Mouse (Mus musculus) frontal cortex, postnatal 14 days (tissue): Measurements from ENCODE around the gene Sowahd.
A peak's percentile ranks its signal among the peaks of the same experiment; 100 is the strongest.
"Not testable (repeated sequence)": the region's sequence is repeated elsewhere in the genome, so short reads cannot be mapped to it uniquely, and the experiment has no call there.

Experiments used
- DNase-seq, 2 experiments: peaks; one replicate each; pipeline ENCODE4 v3.0.0; 2022; ENCODE audit warnings: low spot score in 2 of 2

The Sowahd gene

DNA sequence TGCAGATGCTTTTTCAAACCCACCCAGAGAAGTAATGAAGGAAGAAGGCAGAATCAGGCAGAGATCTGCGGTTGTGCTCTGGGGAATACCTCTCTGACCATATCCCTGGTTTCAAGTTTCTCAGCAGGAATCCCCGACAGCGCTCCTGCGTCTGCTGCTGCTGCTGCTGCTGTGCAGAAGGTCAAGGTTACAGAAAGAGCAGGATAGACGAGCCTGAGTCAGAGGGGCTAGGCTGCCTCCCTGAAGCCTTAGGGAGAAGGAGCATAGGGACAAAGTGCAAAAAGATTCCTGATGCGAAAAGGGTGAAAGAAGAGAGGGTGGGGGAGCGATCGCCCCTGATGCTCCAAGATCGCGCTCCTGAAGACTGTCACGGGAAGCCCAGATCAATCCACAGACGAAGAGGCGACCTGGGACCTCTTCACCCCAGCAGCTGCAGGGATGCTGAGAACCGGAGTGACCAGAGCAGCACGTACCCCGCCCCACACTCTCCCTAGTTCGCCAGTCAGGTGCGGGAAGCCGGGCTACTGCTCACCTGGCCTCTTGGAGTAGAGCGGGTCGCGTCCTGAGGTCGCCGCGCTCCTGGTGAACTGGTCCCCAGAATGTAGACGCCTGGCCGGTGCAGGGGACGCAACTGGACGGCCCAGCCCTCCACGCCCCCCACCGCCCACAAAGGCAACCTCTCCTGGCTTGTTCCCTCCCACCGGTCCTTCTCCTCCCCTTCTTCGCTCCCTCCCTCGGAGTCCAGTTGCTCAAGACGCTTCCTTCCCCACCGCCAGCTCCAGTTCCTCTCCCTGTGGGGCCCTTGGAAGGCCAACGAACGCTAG is at the start of gene Sowahd:
Gene Sowahd (plus strand): TSS at position 780 of the 824 bp plus-strand sequence.
- no peak for DNase-seq

DNA sequence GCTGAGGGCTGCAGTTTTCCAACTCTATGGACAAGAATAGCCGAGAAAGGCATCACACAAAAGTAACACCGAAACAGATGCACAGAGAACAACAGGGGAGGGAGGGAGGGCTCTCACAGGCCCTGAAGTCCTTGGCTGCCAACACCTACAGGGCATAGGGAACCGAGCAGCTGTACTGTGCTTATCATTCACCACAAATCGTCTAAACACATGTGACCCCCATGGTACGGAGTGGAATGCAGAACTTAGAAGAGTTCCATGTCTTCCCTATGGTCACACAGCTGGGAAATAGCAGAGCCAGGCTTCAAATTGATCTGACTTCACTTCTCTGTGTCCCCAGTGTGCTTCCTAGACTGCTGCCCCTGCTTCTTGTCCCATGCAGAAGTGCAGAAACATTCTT is 34.8 kb upstream of the Sowahd start:
- no peak for DNase-seq

DNA sequence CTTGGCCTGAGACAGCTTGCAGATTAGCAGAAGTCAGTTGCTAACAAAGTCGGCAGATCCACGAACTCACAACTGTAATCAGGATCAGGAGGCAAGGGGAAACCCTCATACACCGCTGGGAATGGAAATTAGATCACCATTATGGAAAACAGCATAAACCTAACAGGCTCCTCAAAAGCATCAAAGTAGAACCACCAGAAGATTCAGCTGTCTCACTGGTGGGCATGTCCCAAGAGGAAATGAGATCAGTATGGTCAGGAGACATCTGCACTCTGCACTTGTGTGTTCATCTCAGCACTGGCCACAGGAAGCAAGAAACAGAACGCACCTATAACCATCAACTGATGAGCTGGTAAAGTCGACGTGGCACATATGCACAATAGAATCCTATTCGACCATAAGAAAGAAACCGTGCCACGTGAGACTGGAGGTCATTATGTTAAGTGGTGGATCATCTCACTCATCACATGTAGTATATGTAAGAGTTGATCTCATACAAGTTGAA is 30.4 kb upstream of the Sowahd start:
- DNase-seq, result no peak

DNA sequence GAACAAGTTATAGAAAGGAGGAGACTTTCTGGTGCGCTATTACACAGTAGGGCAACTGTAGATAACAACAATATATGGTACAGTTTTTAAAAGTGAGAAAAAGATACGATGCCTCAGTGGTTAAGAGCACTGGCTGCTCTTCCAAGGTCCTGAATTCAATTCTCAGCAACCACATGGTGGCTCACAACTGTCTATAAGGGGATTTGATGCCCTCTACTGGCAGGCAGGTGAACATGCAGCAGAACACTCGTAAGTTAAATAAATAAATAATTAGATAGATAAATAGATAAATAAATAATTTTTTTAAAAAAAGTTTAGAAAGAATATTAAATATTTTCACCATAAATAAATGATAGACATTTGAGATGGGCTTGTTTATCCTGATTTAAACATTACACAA is 29.6 kb upstream of the Sowahd start:
- no peak for DNase-seq

DNA sequence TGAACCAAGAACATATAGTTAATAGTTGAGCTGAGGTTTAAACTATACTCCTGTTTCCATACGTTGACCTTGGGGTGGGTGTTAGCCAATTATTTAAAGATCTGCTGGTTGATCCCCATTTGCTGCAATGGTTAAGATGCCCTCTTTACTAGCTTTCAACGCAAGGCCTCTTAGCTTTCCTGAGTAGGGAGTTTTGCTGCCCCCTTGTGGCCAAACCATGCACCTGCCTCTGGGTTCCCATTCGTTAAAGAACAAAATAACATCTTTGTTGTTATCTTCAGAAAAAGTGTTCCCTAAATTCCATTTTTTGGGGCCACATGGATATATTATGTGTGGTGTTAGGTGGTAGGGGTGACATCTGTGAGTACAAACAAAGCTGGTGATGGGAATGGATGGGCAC is 26.0 kb upstream of the Sowahd start:
- peak in 1 of 2 experiments; percentile 62 for DNase-seq

DNA sequence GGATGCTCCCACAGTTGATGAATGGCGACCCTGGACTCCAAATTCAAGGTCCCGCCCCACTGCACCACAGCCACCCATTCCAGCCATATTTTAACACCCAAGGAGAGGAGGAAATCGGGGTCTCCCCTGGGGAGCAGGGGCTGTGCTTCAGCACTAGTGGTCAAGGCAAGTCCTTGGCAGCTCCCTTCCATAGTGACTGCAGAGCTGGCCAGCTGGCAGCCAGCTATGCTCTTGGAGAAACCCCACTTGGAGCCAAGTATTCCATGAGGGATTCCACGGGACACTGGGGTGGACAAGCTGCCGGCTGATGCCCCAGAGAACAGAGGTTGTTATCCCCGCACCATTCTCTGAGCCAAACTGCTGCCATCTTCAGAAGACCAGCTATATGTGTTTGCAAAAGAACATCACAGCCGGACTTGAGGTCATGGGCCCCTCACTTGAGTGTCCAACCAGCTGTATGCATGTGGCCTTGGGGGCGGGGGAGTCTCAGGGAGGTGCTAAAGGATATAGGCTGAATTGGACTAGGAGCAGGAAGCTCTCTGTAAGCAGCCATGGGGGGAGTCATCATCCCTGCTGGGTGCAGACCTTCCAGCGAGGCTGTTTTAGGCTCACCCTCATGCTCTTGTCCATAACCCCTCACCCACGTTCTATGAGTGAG is 24.9 kb upstream of the Sowahd start:
- DNase-seq, result no peak

DNA sequence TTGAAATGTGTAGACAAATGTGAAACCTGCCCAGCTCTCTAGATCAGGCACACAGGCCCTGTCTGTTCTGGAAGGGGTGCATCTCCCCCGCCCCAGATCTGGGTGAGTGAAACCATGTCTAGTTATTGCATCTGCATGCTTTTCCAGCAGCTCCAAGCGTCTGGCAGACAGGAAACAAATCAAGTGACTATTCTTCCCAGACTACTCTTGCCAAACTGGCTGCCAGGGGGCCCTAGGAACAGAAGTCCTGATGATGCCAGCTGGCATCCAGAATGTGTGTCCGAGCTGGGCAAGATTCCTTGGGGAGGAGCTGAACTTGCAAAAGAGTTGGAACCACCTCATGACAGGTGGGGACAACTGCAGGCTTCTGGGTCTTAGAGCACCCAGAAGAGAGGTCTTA is 20.3 kb upstream of the Sowahd start:
- DNase-seq, result peak in 1 of 2 experiments; percentile 10

DNA sequence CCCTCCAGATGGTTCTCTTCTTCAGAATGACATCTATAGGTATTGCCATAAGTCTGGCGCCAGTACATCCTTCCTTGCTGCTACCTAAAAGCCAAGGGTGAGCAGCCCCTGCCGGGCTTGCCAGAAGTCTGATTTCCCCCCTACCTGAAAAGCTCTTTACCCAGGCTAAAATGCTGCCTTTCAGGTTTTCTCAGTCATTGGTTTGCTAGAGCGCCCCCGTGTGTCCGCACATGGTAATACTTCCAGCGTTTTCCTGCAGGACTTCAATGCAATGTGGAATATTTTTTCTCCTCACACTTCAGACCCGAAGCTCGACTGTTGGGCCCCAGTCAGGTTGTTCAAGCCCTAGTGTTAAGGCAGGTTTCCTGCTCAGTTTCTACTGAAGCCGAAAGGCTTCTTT is 5.9 kb upstream of the Sowahd start:
- peak in 1 of 2 experiments; percentile 62 for DNase-seq

DNA sequence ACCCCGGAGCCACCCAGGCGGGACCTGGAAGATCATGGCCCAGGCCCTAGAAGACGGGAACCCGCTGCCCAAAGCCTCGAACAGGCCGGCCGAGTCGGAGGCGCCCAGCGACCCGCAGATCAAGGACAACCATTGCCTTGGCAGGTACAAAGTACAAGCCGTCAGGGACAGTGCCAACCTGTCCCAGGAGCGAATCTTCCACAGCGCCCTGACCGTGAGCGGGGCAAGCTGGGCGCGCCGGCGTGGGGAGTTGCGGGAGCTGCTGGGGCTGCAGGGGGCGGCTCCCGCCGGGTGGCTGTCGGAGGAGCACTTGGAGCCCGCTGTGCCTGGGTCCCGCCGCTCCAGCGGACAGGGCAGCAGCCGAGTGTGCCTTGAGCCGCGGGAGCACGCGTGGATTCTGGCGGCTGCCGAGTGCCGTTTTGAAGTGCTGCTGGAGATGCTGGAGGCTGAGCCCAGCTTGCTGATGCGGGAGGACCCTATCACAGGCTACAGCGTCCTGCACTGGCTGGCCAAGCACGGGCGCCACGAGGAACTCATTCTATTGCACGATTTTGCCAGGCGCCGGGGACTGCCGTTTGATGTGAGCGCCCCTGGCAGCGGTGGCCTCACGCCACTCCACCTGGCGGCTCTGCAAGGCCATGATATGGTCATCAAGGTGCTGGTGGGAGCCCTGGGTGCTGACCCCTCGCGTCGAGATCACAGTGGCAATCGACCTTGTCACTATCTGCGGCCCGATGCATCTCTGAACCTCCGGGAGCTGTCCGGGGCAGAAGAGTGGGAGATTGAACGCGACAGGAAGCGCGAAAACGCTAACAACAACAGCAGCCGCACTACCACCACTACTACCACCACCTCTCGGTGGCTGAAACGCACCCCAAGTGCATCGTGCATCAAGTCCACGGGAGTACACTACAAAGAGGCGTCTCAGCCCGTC is 512 bp downstream of the Sowahd start:
- DNase-seq, result no peak

DNA sequence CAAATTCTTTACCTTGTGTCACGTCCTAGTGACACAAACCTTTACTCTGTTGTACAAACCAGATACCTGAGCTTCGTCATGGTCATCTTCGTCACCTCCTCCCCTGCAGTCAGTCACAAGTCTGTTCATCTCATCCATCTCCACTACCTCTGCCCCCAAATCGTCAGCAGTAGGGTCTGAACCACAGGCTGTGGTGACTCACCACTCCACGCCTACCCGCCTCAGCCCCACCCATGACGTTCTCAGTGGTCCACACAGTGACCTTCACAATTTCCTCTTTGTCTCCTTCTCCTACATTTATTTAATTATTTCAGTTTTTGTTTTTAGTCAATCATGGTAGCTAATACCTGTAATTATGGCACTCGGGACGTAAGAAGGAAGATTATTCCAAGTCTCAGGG is 15.3 kb downstream of the Sowahd start:
- no peak for DNase-seq

DNA sequence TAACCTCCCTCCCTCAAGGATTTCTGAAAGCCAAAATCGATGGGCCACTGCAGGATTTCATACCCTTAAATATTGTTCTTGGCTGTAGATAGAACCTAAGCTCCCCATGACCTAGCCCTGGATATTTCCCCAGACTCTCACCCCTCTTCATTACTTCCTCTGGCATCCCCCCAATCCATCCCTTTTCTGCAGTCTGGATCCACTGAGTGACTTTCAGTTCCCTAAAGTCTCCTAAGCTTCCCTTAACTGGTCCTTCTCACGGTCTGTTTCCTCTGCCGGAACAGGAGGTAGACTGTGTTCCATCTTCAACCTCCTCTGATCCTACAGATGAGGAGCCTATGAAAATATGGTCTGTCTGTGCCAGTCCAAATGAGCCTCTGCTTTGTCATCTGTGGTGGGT is 18.7 kb downstream of the Sowahd start:
- DNase-seq, result no peak

DNA sequence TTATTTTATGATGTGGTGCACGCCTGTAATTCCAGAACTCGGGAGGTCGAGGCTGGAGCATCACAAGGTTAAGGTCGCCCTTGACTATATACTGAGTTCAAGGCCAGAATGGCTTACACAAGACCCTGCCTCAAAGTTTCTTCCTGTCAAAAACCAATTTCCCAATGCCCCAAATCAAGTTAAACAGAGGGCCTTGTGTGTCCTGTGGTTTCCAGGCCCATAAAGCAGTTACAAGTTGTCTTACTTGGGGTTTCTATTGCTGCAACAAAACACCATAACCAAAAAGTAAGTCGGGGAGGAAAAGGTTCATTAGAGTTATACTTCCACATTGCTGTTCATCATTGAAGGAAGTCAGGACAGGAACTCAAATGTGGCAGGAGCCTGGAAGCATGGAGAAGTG is 20.1 kb downstream of the Sowahd start:
- no peak for DNase-seq

DNA sequence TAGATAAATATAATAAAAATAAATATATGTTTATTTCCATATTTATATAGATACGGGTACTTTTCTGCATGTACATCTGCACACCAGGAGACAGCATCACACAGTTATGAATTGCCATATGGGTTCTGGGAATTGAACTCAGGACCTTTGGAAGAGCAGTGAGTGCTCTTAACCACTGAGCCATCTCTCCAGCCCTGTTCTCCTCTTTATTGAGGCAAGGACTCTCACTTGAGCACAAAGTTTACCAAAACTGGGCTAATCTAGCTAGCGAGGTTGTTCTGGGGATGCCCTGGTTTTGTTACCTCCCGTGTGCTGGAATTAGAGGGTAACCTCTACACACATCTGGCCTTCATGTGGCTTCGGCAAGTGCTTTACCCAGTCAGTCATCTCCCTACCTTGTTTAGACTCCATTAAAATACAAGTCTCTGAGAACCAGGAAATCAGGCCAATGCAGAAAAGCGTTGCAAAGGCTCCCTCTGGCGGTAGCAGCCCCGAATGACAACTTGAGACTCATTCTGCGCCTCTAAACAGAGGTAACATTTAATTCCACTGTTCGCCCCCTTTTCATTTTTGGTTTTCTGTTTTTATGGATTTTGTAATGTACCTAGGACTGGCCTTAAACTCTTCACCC is 25.7 kb downstream of the Sowahd start:
- peak in 1 of 2 experiments; percentile 62 for DNase-seq

DNA sequence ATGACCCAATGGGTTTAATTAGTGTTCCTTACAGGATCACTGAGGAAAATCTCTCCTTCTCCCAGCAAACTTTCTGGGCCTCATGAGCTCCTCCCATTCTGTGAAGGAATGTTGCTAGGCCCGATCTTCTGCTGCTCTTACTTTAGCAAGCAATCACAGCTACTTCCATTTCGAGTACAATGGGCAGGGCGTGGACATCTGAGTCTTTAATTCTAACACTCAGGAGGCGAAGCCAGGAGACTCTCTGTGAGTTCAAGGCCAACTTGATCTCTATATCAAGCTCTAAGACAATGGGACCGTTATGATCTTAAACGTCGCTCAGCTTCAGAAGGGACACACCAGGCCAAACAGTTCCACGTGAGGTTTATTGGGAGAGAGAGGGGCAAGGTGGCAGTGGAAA is 28.0 kb downstream of the Sowahd start:
- DNase-seq, result no peak

DNA sequence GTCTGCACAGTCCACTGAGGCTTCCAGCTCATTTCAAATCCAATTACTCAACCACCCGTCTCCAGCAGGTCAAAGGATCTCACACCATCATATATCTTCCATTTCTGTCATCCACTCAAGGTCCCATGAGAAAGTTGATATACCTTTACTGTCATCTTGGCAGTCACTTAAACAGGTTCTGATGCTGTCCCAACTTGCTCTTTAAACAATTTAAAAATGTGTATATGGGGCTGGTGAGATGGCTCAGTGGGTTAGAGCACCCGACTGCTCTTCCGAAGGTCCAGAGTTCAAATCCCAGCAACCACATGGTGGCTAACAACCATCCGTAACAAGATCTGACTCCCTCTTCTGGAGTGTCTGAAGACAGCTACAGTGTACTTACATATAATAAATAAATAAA is 31.7 kb downstream of the Sowahd start:
- DNase-seq, result not testable (repeated sequence)

DNA sequence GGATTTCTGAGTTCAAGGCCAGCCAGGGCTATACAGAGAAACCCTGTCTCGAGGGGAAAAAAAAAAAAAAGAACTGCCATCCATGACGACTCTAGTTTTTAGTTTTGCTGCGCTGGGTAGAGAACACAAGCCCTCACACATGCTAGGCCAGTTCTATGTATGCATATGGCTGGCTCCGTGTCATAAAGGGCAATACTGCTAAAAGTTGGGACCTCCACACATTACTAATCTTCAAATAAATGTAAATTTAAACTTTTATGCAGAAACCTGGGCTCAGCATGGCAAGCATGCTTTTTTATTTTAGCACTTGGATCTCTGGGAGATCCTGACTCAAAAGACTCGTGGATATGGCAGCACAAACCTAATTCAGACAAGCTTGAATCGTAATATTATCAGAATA is 32.5 kb downstream of the Sowahd start:
- DNase-seq, result no peak

DNA sequence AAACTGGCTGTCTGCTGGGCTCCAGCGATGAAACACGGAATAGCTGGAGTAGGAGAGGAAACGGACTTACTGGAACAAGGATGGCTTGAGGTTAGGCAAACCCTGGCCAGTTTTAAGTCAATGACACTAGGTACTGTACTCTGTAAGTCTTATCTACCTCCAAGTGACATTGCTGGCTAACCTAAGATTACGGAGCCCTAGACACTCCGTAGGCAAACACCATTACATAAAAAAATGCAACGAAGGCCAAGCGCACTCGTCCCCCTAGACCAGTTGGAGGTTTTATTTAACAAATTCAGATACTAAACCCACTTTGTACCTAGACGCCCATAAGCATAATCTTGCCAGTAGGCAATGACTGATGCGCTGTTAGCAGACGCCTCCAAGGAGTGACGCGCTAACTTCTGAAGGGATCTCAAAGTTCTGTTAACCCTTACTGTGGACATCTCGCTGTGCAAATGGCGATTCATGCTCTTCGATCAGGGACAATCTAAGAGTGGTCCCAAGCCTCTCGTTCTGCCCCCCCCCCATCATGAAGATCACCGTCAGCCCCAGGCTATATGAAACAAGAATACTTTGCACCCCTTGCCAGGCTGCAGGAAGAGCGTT is 35.8 kb downstream of the Sowahd start:
- no peak for DNase-seq

DNA sequence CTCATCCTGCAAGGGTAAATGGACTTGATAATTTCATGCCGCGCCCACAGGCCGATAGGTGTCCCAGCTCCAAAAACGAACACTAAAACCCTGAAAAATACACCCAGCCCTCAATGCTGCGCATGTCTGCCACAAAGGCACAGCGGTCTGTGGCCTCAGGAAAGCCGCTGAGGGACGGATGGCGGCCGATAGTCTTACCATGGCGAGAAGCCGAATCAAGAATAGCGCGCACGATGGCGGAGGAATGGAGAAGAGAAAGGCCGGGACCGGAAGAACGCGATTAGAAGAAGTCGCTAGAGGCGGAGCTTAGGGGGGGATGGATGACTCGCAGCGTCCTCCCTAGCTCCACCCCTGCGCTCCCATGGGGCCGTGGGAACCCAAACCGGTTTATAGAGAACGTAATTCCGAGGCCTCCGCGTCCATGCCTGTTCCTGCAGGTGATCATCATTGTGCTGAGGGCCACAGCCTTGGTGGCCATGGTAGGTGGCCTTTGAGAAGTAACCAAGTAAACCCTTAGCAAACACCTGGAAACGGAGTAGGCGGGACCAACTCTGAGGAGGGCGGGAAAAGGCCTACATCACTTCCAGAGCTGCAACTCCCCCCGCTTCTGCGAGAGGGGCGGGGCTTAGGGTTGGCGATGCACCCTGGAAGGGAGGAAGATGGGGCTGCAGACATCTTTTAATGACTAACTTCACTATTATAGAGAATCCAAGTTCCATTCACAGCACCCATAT is 36.4 kb downstream of the Sowahd start, which contains the start of gene Rpl39:
Gene Rpl39 (minus strand): TSS at position 476 of the 734 bp plus-strand sequence.
- DNase-seq, result peak; percentile 77 to 80

DNA sequence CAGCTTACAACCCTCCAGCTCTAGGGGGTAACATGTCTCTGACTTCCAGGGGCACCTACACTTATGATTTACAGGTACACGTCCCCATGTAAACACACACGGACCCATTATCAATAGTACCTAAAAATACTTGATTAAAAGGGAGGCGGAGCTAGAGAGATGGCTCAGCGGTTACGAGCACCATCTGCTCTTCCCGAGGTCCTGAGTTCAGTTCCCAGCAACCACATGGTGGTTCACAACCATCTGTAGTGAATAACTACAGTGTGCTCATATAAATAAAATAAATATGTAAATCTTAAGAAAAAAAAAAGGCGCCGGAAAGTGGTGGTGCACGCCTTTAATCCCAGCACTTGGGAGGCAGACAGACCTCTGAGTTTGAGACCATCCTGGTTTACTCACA is 37.0 kb downstream of the Sowahd start:
- DNase-seq, result no peak

DNA sequence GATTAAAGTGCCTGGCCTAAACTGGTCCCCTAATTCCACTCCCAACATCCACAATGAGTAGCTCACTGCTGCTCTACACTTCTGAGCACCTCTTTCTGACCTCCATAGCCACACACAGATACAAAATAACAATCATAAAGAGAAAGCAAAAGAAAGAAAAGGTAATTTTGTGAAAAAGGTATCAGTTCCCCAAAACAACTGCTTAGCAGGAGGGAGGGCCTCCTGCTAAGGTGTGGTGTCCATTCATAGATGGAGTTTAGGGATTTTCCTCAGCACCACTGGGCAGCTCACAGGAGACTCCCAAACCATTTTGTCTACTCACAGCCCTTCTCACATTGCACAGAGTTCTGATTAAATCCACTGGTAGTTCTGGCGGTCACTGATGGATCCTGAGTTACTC is 40.1 kb downstream of the Sowahd start:
- DNase-seq, result no peak
